Mouse (Mus musculus): Measurements from ENCODE around the gene Olfr701. TPM values are rescaled to one million over a fixed set of nuclear protein-coding genes. Genes with fewer than 3 reads are reported as not detected.

The Olfr701 gene
- total RNA-seq (2012; rRNA removed) = 0.31 TPM in 1 of 2 replicates, not detected in the other

GRCm38 (mm10) chr7:106813829-106814228 lies at the start of gene Olfr701:
Gene Olfr701, plus strand, starts transcription at chr7:106814129.
- no peak within 1 kb of the TSS for H3K4me3 ChIP-seq (ENCODE audit: insufficient read depth in 1 of 2, low read depth in 1 of 2, low read length in 2 of 2, poor library complexity in 1 of 2, severe bottlenecking in 1 of 2)
- in situ Hi-C loops (cut with MboI; ENCODE audit: low sequenced_read_pairs in 2 of 2, unreplicated experiment in 2 of 2) = no loop called here
- no peak for TF ChIP-seq ZNF384 (IDR thresholded peaks at IDR 0.05; ENCODE audit: low read depth, low read length)
- no peak for TF ChIP-seq HCFC1 (IDR thresholded peaks at IDR 0.05; ENCODE audit: borderline replicate concordance, insufficient read depth, low read length)
- no peak for TF ChIP-seq MAFK (IDR thresholded peaks at IDR 0.05; ENCODE audit: insufficient read depth, low read depth, low read length)
- no peak for TF ChIP-seq CHD2 (IDR thresholded peaks at IDR 0.05; ENCODE audit: low read depth, low read length)
- no peak for TF ChIP-seq ZC3H11A (IDR thresholded peaks at IDR 0.05; ENCODE audit: borderline replicate concordance, low read depth, low read length)
- no peaks in the 10 kb centered on the region for H3K4me1 ChIP-seq (ENCODE audit: control insufficient read depth in 2 of 2, insufficient read depth in 2 of 2, low read length in 2 of 2, poor library complexity in 1 of 2)
- no peaks in the 10 kb centered on the region for H3K36me3 ChIP-seq (ENCODE audit: control insufficient read depth, insufficient read depth, low read length, poor library complexity, severe bottlenecking)
- DNase-seq (ENCODE audit: low read depth, low spot score) = no peak
- no peaks in the 10 kb centered on the region for H3K9me3 ChIP-seq (ENCODE audit: control insufficient read depth, insufficient read depth, low read depth, low read length)
- no peak within 1 kb of the TSS for H3K27ac ChIP-seq (ENCODE audit: insufficient read depth, low read depth, low read length, poor library complexity, severe bottlenecking)
- H3K9ac ChIP-seq (ENCODE audit: insufficient read depth, low read depth, low read length, poor library complexity, severe bottlenecking) = no peak within 1 kb of the TSS

- no peak overlapping the region for H3K9ac ChIP-seq (ENCODE audit: insufficient read depth, low read depth, low read length, poor library complexity, severe bottlenecking)
- no peak overlapping the region for H3K27ac ChIP-seq (ENCODE audit: insufficient read depth, low read depth, low read length, poor library complexity, severe bottlenecking)
- no peaks in the 10 kb centered on the region for H3K4me1 ChIP-seq (ENCODE audit: control insufficient read depth in 2 of 2, insufficient read depth in 2 of 2, low read length in 2 of 2, poor library complexity in 1 of 2)
- H3K9me3 ChIP-seq (ENCODE audit: control insufficient read depth, insufficient read depth, low read depth, low read length) = no peaks in the 10 kb centered on the region
- no peak for TF ChIP-seq CHD2 (IDR thresholded peaks at IDR 0.05; ENCODE audit: low read depth, low read length)
- no peak for TF ChIP-seq ZNF384 (IDR thresholded peaks at IDR 0.05; ENCODE audit: low read depth, low read length)
- no peak for TF ChIP-seq ZC3H11A (IDR thresholded peaks at IDR 0.05; ENCODE audit: borderline replicate concordance, low read depth, low read length)
- TF ChIP-seq MAFK (IDR thresholded peaks at IDR 0.05; ENCODE audit: insufficient read depth, low read depth, low read length) = no peak
- H3K4me3 ChIP-seq (ENCODE audit: insufficient read depth in 1 of 2, low read depth in 1 of 2, low read length in 2 of 2, poor library complexity in 1 of 2, severe bottlenecking in 1 of 2) = no peak overlapping the region
- in situ Hi-C loops (cut with MboI; ENCODE audit: low sequenced_read_pairs in 2 of 2, unreplicated experiment in 2 of 2) = loop anchor here in 1 of 2 experiments (25.0 kb wide), 1 partner anchor 101 kb away; the partner anchor contains the start of genes Olfr693 and Olfr694
- no peak for DNase-seq (ENCODE audit: low read depth, low spot score)
- no peaks in the 10 kb centered on the region for H3K36me3 ChIP-seq (ENCODE audit: control insufficient read depth, insufficient read depth, low read length, poor library complexity, severe bottlenecking)
These were observed 25.6 kb upstream of the Olfr701 start for GRCm38 (mm10) chr7:106788330-106788729.

GRCm38 (mm10) chr7:106793098-106793497 lies 20.8 kb upstream of the Olfr701 start, which contains the start of gene Olfr699:
Gene Olfr699, minus strand, starts transcription at chr7:106793198.
- Histone ChIP-seq H3K9me3 (ENCODE audit: control insufficient read depth, insufficient read depth, low read depth, low read length) (no peaks in the 10 kb centered on the region), H3K4me1 (ENCODE audit: control insufficient read depth in 2 of 2, insufficient read depth in 2 of 2, low read length in 2 of 2, poor library complexity in 1 of 2) (no peaks in the 10 kb centered on the region), H3K36me3 (ENCODE audit: control insufficient read depth, insufficient read depth, low read length, poor library complexity, severe bottlenecking) (no peaks in the 10 kb centered on the region), H3K27ac (ENCODE audit: insufficient read depth, low read depth, low read length, poor library complexity, severe bottlenecking) (no peak within 1 kb of the TSS), H3K4me3 (ENCODE audit: insufficient read depth in 1 of 2, low read depth in 1 of 2, low read length in 2 of 2, poor library complexity in 1 of 2, severe bottlenecking in 1 of 2) (no peak within 1 kb of the TSS), H3K9ac (ENCODE audit: insufficient read depth, low read depth, low read length, poor library complexity, severe bottlenecking) (no peak within 1 kb of the TSS)
- TF ChIP-seq MAFK (IDR thresholded peaks at IDR 0.05; ENCODE audit: insufficient read depth, low read depth, low read length) (no peak), ZC3H11A (IDR thresholded peaks at IDR 0.05; ENCODE audit: borderline replicate concordance, low read depth, low read length) (no peak), ZNF384 (IDR thresholded peaks at IDR 0.05; ENCODE audit: low read depth, low read length) (no peak), HCFC1 (IDR thresholded peaks at IDR 0.05; ENCODE audit: borderline replicate concordance, insufficient read depth, low read length) (no peak), CHD2 (IDR thresholded peaks at IDR 0.05; ENCODE audit: low read depth, low read length) (no peak)
- in situ Hi-C loops (cut with MboI; ENCODE audit: low sequenced_read_pairs in 2 of 2, unreplicated experiment in 2 of 2) = loop anchor here in 1 of 2 experiments (25.0 kb wide), 1 partner anchor 106 kb away; the partner anchor contains the start of genes Olfr693 and Olfr694
- no peak for DNase-seq (ENCODE audit: low read depth, low spot score)

- Histone ChIP-seq H3K9me3 (ENCODE audit: control insufficient read depth, insufficient read depth, low read depth, low read length) (no peaks in the 10 kb centered on the region), H3K4me1 (ENCODE audit: control insufficient read depth in 2 of 2, insufficient read depth in 2 of 2, low read length in 2 of 2, poor library complexity in 1 of 2) (no peaks in the 10 kb centered on the region), H3K9ac (ENCODE audit: insufficient read depth, low read depth, low read length, poor library complexity, severe bottlenecking) (no peak within 1 kb of the TSS), H3K4me3 (ENCODE audit: insufficient read depth in 1 of 2, low read depth in 1 of 2, low read length in 2 of 2, poor library complexity in 1 of 2, severe bottlenecking in 1 of 2) (no peak within 1 kb of the TSS), H3K36me3 (ENCODE audit: control insufficient read depth, insufficient read depth, low read length, poor library complexity, severe bottlenecking) (no peaks in the 10 kb centered on the region), H3K27ac (ENCODE audit: insufficient read depth, low read depth, low read length, poor library complexity, severe bottlenecking) (no peak within 1 kb of the TSS)
- no peak for DNase-seq (ENCODE audit: low read depth, low spot score)
- in situ Hi-C loops (cut with MboI; ENCODE audit: low sequenced_read_pairs in 2 of 2, unreplicated experiment in 2 of 2) = no loop called here
- TF ChIP-seq ZNF384 (IDR thresholded peaks at IDR 0.05; ENCODE audit: low read depth, low read length) (no peak), CHD2 (IDR thresholded peaks at IDR 0.05; ENCODE audit: low read depth, low read length) (no peak), ZC3H11A (IDR thresholded peaks at IDR 0.05; ENCODE audit: borderline replicate concordance, low read depth, low read length) (no peak), MAFK (IDR thresholded peaks at IDR 0.05; ENCODE audit: insufficient read depth, low read depth, low read length) (no peak), HCFC1 (IDR thresholded peaks at IDR 0.05; ENCODE audit: borderline replicate concordance, insufficient read depth, low read length) (no peak)
These were observed 5.2 kb upstream of the Olfr701 start, which contains the start of gene Olfr700 for GRCm38 (mm10) chr7:106808734-106809133. Gene Olfr700, minus strand, starts transcription at chr7:106808834.

Data from ES-E14 (cell line).